Mouse (Mus musculus): Measurements from ENCODE around the gene Chfr. TPM values are rescaled to one million over a fixed set of nuclear protein-coding genes. Genes with fewer than 3 reads are reported as not detected.

The Chfr gene
- polyA plus RNA-seq, 1 experiment, result 43.4 TPM

GRCm38 (mm10) chr5:110178628-110179027 lies 43.0 kb downstream of the Chfr start:
- TF ChIP-seq GATA1 (IDR thresholded peaks at IDR 0.05; ENCODE audit: low read length), result no peak

GRCm38 (mm10) chr5:110181716-110182115 lies 46.1 kb downstream of the Chfr start:
- TF ChIP-seq GATA1 (IDR thresholded peaks at IDR 0.05; ENCODE audit: low read length), result no peak

- no peak for TF ChIP-seq GATA1 (IDR thresholded peaks at IDR 0.05; ENCODE audit: low read length)
Observed at GRCm38 (mm10) chr5:110203164-110203895, 67.7 kb downstream of the Chfr start.

- TF ChIP-seq GATA1 (IDR thresholded peaks at IDR 0.05; ENCODE audit: low read length), result no peak
Observed at GRCm38 (mm10) chr5:110204777-110205176, 69.1 kb downstream of the Chfr start.

GRCm38 (mm10) chr5:110211312-110211711 lies 75.7 kb downstream of the Chfr start:
- no peak for TF ChIP-seq GATA1 (IDR thresholded peaks at IDR 0.05; ENCODE audit: low read length)

DNA sequence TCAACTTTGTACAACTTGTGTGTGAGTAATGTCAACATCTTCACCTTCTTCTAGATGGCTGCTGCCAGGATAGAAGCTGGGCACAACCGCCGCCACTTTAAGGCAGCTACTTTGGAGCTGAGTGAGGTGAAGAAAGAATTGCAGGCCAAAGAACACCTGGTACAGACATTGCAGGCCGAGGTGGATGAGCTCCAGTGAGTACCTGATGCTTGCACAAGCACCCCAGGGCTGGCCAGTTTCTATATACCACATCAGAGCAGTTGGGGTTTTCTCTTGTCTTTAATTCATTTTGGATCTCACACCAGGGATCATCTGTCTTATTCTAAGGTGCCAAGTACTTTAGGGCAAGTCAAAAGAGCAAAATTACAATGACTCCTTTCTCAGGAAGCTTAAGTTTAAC lies 81.1 kb downstream of the Chfr start:
- no peak for TF ChIP-seq GATA1 (IDR thresholded peaks at IDR 0.05; ENCODE audit: low read length)

DNA sequence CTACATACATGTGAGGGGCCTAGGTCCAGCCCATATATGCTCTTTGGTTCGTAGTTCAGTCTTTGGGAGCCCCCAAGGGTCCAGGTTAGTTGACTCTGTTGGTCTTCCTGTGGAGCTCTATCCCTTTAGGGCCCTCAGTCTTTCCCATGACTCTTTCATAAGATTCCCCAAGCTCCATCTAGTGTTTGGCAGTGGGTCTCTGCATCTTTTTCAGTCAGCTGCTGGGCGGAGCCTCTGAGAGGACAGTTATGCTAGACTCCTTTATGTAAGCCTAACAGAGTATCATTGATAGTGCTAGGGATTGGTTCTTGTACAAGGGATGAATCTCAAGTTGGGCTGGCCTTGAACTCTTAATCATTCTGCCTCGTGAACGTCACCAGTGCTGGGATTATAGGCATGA lies 84.7 kb downstream of the Chfr start:
- TF ChIP-seq GATA1 (IDR thresholded peaks at IDR 0.05; ENCODE audit: low read length), result no peak

Other genes starting within 250 kb of the Chfr start
- 0.13 and 0.26 TPM in 2 replicates for gene Gm15446, start 212.4 kb upstream of the Chfr start, polyA plus RNA-seq (2012)
- 0.49 and 0.69 TPM in 2 replicates for gene Zfp932, start 139.3 kb upstream of the Chfr start, polyA plus RNA-seq (2012)
- gene Gm17655, start 63.3 kb upstream of the Chfr start, polyA plus RNA-seq (2012), result 0.03 TPM in 1 of 2 replicates, not detected in the other
- gene Gm35315, start 41.4 kb upstream of the Chfr start, polyA plus RNA-seq (2012), result 0.04 and 0.13 TPM in 2 replicates
- 0.02 TPM in 1 of 2 replicates, not detected in the other for gene Plcxd1, start 35.9 kb upstream of the Chfr start, polyA plus RNA-seq (2012)
- 37.3 and 43.7 TPM in 2 replicates for gene Gtpbp6, start 27.6 kb upstream of the Chfr start, polyA plus RNA-seq (2012)
- gene Zfp605, start 25.8 kb upstream of the Chfr start, polyA plus RNA-seq (2012), result 0.56 and 0.67 TPM in 2 replicates
- gene Golga3, start 40.9 kb downstream of the Chfr start, polyA plus RNA-seq (2012), result 3.1 and 3.8 TPM in 2 replicates
- 8.1 and 14.8 TPM in 2 replicates for gene Ankle2, start 95.2 kb downstream of the Chfr start, polyA plus RNA-seq (2012)
- 26.3 and 27.2 TPM in 2 replicates for gene Pgam5, start 134.1 kb downstream of the Chfr start, polyA plus RNA-seq (2012)
- gene Pxmp2, start 150.3 kb downstream of the Chfr start, polyA plus RNA-seq (2012), result 41.5 and 51.4 TPM in 2 replicates
- gene Pole, start 150.5 kb downstream of the Chfr start, polyA plus RNA-seq (2012), result 23.3 and 35.0 TPM in 2 replicates
- gene P2rx2, start 207.4 kb downstream of the Chfr start, polyA plus RNA-seq (2012), result not detected in 2 replicates
- not detected in 2 replicates for gene Lrcol1, start 208.9 kb downstream of the Chfr start, polyA plus RNA-seq (2012)